Mouse (Mus musculus) gastrocnemius, adult 2 months (tissue): ENCODE results near the gene Cabp2. TPM values are rescaled to one million over a fixed set of nuclear protein-coding genes. Genes with fewer than 3 reads are reported as not detected.
"Not testable (repeated sequence)": the region's sequence is repeated elsewhere in the genome, so short reads cannot be mapped to it uniquely, and the experiment has no call there.

Experiments used
- DNase-seq: peaks from one replicate; pipeline ENCODE4 v3.0.0; 2022
- H3K27ac ChIP-seq: fragments of 200-600 bp; 2 replicates; pipeline ENCODE4 v1.8.1; 2022; ENCODE audit warnings: mild to moderate bottlenecking
- H3K4me3 ChIP-seq: fragments of 200-600 bp; 2 replicates; pipeline ENCODE4 v1.8.1; 2022; ENCODE audit warnings: mild to moderate bottlenecking, moderate library complexity
- CTCF ChIP-seq: fragments of 200-600 bp; IDR thresholded peaks from 2 replicates; pipeline ENCODE4 v1.8.1; 2022; ENCODE audit warnings: antibody characterized with exemption, mild to moderate bottlenecking, moderate library complexity
- intact Hi-C: fragments of 180-260 bp; cut with DNase I; formaldehyde crosslinking; loops from one replicate; pipeline ENCODE4 v1.15.1; 2025
- total RNA-seq, 2 experiments: library from RNA; stranded (reverse); gene quantifications; 2 replicates each; pipeline ENCODE4 v1.2.3; 2021

Cabp2 gene
- total RNA-seq, 2 experiments from 2014 or later = not detected

- Histone ChIP-seq H3K27ac (peak overlapping the region; percentile 93), H3K4me3 (peak overlapping the region; percentile 96)
- DNase-seq = no peak
- no peak for TF ChIP-seq CTCF
- intact Hi-C loops = loop anchor here (5.0 kb wide), 2 partner anchors 35 to 65 kb away; partner anchors contain the start of genes Ppp1ca, Rps6kb2 and Tbc1d10c
Measured at GRCm38 (mm10) chr19:4126759-4127495, 45.5 kb downstream of the Cabp2 start.

GRCm38 (mm10) chr19:4129462-4129861, 48.1 kb downstream of the Cabp2 start:
- no peak for DNase-seq
- TF ChIP-seq CTCF = no peak
- intact Hi-C loops = loop anchor here (5.0 kb wide), 2 partner anchors 33 to 63 kb away; partner anchors contain the start of genes Ppp1ca, Rps6kb2 and Tbc1d10c
- H3K4me3 ChIP-seq = no peak overlapping the region
- H3K27ac ChIP-seq = peak overlapping the region; percentile 55

- no peak for TF ChIP-seq CTCF
- intact Hi-C loops = no loop called here
- peak overlapping the region; percentile 55; the same call in 1 of the 2 replicates for H3K27ac ChIP-seq
Measured at GRCm38 (mm10) chr19:4130106-4130505, 48.7 kb downstream of the Cabp2 start.

GRCm38 (mm10) chr19:4131075-4131474, 49.7 kb downstream of the Cabp2 start:
- TF ChIP-seq CTCF = no peak
- H3K4me3 ChIP-seq = no peak overlapping the region
- no peak overlapping the region for H3K27ac ChIP-seq
- intact Hi-C loops = no loop called here
- DNase-seq = no peak

More at GRCm38 (mm10) chr19:4130106-4130505, 48.7 kb downstream of the Cabp2 start:
- H3K4me3 ChIP-seq = no peak overlapping the region
- no peak for DNase-seq

- no peak overlapping the region for H3K27ac ChIP-seq
- no peak for TF ChIP-seq CTCF
- no peak overlapping the region for H3K4me3 ChIP-seq
- DNase-seq = no peak
- intact Hi-C loops = no loop called here
Measured at GRCm38 (mm10) chr19:4131768-4132167, 50.4 kb downstream of the Cabp2 start.

GRCm38 (mm10) chr19:4134354-4134753, 53.0 kb downstream of the Cabp2 start:
- intact Hi-C loops = no loop called here

GRCm38 (mm10) chr19:4135229-4135962, 54.0 kb downstream of the Cabp2 start:
- H3K4me3 ChIP-seq, intact Hi-C loops, DNase-seq, H3K27ac ChIP-seq: not testable (repeated sequence)

More at GRCm38 (mm10) chr19:4134354-4134753, 53.0 kb downstream of the Cabp2 start:
- no peak for DNase-seq
- no peak overlapping the region for H3K27ac ChIP-seq
- H3K4me3 ChIP-seq = no peak overlapping the region
- no peak for TF ChIP-seq CTCF

- DNase-seq, intact Hi-C loops, H3K4me3 ChIP-seq, H3K27ac ChIP-seq: not testable (repeated sequence)
- peak; percentile 53 for TF ChIP-seq CTCF
Measured at GRCm38 (mm10) chr19:4135963-4136345, 54.6 kb downstream of the Cabp2 start.

GRCm38 (mm10) chr19:4136463-4136862, 55.1 kb downstream of the Cabp2 start:
- TF ChIP-seq CTCF = no peak
- no peak overlapping the region for H3K27ac ChIP-seq
- intact Hi-C loops = no loop called here
- DNase-seq = no peak
- no peak overlapping the region for H3K4me3 ChIP-seq

Other genes starting within 250 kb of the Cabp2 start
- gene Chka, start 229.8 kb upstream of the Cabp2 start, total RNA-seq = 1 to 10 TPM; 1.8 to 5.4 TPM
- 1 to 10 TPM; 5.1 to 5.8 TPM for gene Tcirg1, start 174.4 kb upstream of the Cabp2 start, total RNA-seq
- 100 to 1,000 TPM; 211 to 334 TPM for gene Ndufs8, start 168.8 kb upstream of the Cabp2 start, total RNA-seq
- gene Aldh3b1, start 151.8 kb upstream of the Cabp2 start, total RNA-seq = under 1 TPM; 0.77 to 0.98 TPM
- 1 to 10 TPM; 3.6 to 6.4 TPM for gene Unc93b1, start 146.4 kb upstream of the Cabp2 start, total RNA-seq
- not detected for gene Aldh3b3, start 122.9 kb upstream of the Cabp2 start, total RNA-seq
- gene Aldh3b2, start 109.2 kb upstream of the Cabp2 start, total RNA-seq = under 1 TPM; 0.11 to 0.15 TPM
- gene Acy3, start 95.0 kb upstream of the Cabp2 start, total RNA-seq = 1 to 10 TPM; 1.7 to 2.6 TPM
- not detected for gene Tbx10, start 88.8 kb upstream of the Cabp2 start, total RNA-seq
- gene Nudt8, start 81.0 kb upstream of the Cabp2 start, total RNA-seq = 10 to 100 TPM; 19.2 to 31.9 TPM
- under 1 TPM; 0.33 to 0.56 TPM for gene Gm49405, start 81.0 kb upstream of the Cabp2 start, total RNA-seq
- gene Doc2g, start 78.3 kb upstream of the Cabp2 start, total RNA-seq = 1 to 10 TPM in 1 of 2 experiments, under 1 TPM in 1; 0.56 to 2.6 TPM
- 100 to 1,000 TPM; 399 to 553 TPM for gene Ndufv1, start 68.8 kb upstream of the Cabp2 start, total RNA-seq
- gene Gstp1, start 43.6 kb upstream of the Cabp2 start, total RNA-seq = 100 to 1,000 TPM; 386 to 408 TPM
- gene Gstp2, start 35.6 kb upstream of the Cabp2 start, total RNA-seq = 100 to 1,000 TPM; 169 to 183 TPM
- gene Gstp3, start 22.0 kb upstream of the Cabp2 start, total RNA-seq = not detected
- 10 to 100 TPM; 17.9 to 22.4 TPM for gene Cdk2ap2, start 15.6 kb downstream of the Cabp2 start, total RNA-seq
- gene Pitpnm1, start 18.4 kb downstream of the Cabp2 start, total RNA-seq = 1 to 10 TPM; 2.3 to 2.5 TPM
- 10 to 100 TPM; 69.9 to 71.8 TPM for gene Aip, start 44.3 kb downstream of the Cabp2 start, total RNA-seq
- gene Gpr152, start 58.2 kb downstream of the Cabp2 start, total RNA-seq = not detected
- gene Cabp4, start 62.5 kb downstream of the Cabp2 start, total RNA-seq = not detected
- 10 to 100 TPM in 1 of 2 experiments, 1 to 10 TPM in 1; 9.8 to 14.7 TPM for gene Coro1b, start 67.0 kb downstream of the Cabp2 start, total RNA-seq
- under 1 TPM in 1 of 2 experiments, not detected in 1; 0.43 TPM for gene Ptprcap, start 72.0 kb downstream of the Cabp2 start, total RNA-seq
- gene Rps6kb2, start 81.8 kb downstream of the Cabp2 start, total RNA-seq = 10 to 100 TPM; 24.8 to 27.8 TPM
- gene Carns1, start 93.9 kb downstream of the Cabp2 start, total RNA-seq = 10 to 100 TPM; 23.1 to 25.9 TPM
- gene Tbc1d10c, start 109.7 kb downstream of the Cabp2 start, total RNA-seq = 1 to 10 TPM; 6.7 to 6.8 TPM
- gene Ppp1ca, start 110.5 kb downstream of the Cabp2 start, total RNA-seq = 100 to 1,000 TPM; 201 to 214 TPM
- gene Rad9a, start 120.1 kb downstream of the Cabp2 start, total RNA-seq = 1 to 10 TPM; 2.8 to 3.4 TPM
- gene Clcf1, start 132.7 kb downstream of the Cabp2 start, total RNA-seq = under 1 TPM; 0.38 to 0.89 TPM
- not detected for gene AC109138.7, start 132.8 kb downstream of the Cabp2 start, total RNA-seq
- gene Pold4, start 150.3 kb downstream of the Cabp2 start, total RNA-seq = 10 to 100 TPM; 13.6 to 16.4 TPM
- gene Ssh3, start 187.6 kb downstream of the Cabp2 start, total RNA-seq = 1 to 10 TPM; 3.3 to 3.9 TPM
- gene Ankrd13d, start 201.6 kb downstream of the Cabp2 start, total RNA-seq = under 1 TPM; 0.45 to 0.64 TPM
- gene Grk2, start 224.6 kb downstream of the Cabp2 start, total RNA-seq = 10 to 100 TPM; 56.6 to 61.2 TPM